Mouse (Mus musculus): Measurements from ENCODE around the gene Mvb12a. TPM values are rescaled to one million over a fixed set of nuclear protein-coding genes. Genes with fewer than 3 reads are reported as not detected.
A peak's percentile ranks its signal among the peaks of the same experiment; 100 is the strongest.

Gene Mvb12a
- total and polyA plus RNA-seq, 2 experiments from 2014 or later = 47.6 to 54.4 TPM

GRCm38 (mm10) chr8:71572077-71572476, 29.4 kb downstream of the Mvb12a start:
- Histone ChIP-seq H3K9me3 (replicated peaks; ENCODE audit: control insufficient read depth, low read length) (no peaks in the 10 kb centered on the region), H3K4me3 (ENCODE audit: low read depth, low read length) (no peak overlapping the region), H3K4me1 (ENCODE audit: control insufficient read depth, insufficient read depth) (peaks cover 29% of the 10 kb centered on the region), H3K27ac (ENCODE audit: low read depth) (no peak overlapping the region), H3K27me3 (ENCODE audit: control insufficient read depth, insufficient read depth, low read length) (no peaks in the 10 kb centered on the region), H3K36me3 (replicated peaks; ENCODE audit: control insufficient read depth, insufficient read depth, low read length) (no peaks in the 10 kb centered on the region), H3K9ac (replicated peaks; ENCODE audit: low read depth, low read length) (no peak overlapping the region), H3K4me2 (ENCODE audit: low read depth, low read length) (no peak overlapping the region)
- 82% methylated on average over 2 of the region's 2 CpGs for WGBS
- ATAC-seq (ENCODE audit: insufficient read depth, low read depth) (no peak), DNase-seq (ENCODE audit: low spot score) (no peak)
- no peak for TF ChIP-seq CTCF (IDR thresholded peaks at IDR 0.05; ENCODE audit: low read depth)
- TF ChIP-seq EP300 (IDR thresholded peaks at IDR 0.05; ENCODE audit: low read depth) = no peak

DNA sequence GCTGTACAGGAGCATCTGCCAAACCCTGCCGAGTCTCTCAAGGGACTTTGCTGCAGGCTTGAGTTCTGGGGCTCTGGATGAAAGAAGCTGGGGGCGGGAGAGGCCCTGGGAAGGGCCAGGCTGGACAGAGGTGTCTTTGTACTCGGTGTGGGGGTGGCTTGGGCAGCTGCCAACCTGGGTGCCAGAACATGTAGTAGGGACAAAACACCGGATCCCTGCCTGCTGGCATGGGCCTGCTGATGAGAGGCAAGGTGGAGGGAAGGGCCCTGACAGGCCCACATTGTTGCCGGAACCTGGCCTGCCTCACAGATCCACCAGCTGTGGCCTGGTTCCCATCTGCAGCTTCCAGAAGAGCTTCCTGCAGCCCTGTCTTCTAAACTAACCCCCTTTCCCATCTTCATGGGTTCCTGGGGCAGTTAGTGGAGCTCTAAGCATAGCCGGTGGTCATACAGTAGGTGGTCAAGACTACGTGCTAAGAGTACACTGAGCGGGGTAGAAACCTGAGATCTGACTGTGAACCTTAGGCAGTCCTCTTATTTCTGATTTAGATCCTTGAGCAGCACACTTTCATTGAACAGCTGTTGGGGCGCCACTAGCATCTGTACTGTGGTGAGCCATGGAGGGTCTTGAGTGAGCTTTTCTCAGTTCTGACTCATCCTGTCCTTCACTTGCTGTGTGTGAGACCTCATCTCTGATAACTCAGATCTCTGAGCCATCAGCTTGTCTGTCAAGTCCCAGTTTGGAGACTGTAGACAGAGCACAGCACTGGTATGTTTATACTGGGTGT, 30.3 kb downstream of the Mvb12a start:
- 56% methylated on average over 9 of the region's 9 CpGs for WGBS
- Histone ChIP-seq H3K27me3 (ENCODE audit: control insufficient read depth, insufficient read depth, low read length) (no peaks in the 10 kb centered on the region), H3K4me3 (ENCODE audit: low read depth, low read length) (no peak overlapping the region), H3K9me3 (replicated peaks; ENCODE audit: control insufficient read depth, low read length) (no peaks in the 10 kb centered on the region), H3K4me1 (ENCODE audit: control insufficient read depth, insufficient read depth) (peaks cover 24% of the 10 kb centered on the region), H3K9ac (replicated peaks; ENCODE audit: low read depth, low read length) (peak overlapping the region; percentile 38; the same call in 1 of the 2 replicates), H3K36me3 (replicated peaks; ENCODE audit: control insufficient read depth, insufficient read depth, low read length) (no peaks in the 10 kb centered on the region), H3K27ac (ENCODE audit: low read depth) (peak overlapping the region; percentile 33; the same call in 1 of the 2 replicates), H3K4me2 (ENCODE audit: low read depth, low read length) (no peak overlapping the region)
- no peak for DNase-seq (ENCODE audit: low spot score)
- no peak for ATAC-seq (ENCODE audit: insufficient read depth, low read depth)
- TF ChIP-seq EP300 (IDR thresholded peaks at IDR 0.05; ENCODE audit: low read depth) (no peak), CTCF (IDR thresholded peaks at IDR 0.05; ENCODE audit: low read depth) (no peak)

GRCm38 (mm10) chr8:71574426-71574825, 31.7 kb downstream of the Mvb12a start:
- peaks cover 10% of the 10 kb centered on the region; the same call in 1 of the 2 replicates for H3K4me1 ChIP-seq (ENCODE audit: control insufficient read depth, insufficient read depth)
- ATAC-seq (ENCODE audit: insufficient read depth, low read depth) (no peak), DNase-seq (ENCODE audit: low spot score) (no peak)
- no peak overlapping the region for H3K4me2 ChIP-seq (ENCODE audit: low read depth, low read length)
- no peaks in the 10 kb centered on the region for H3K9me3 ChIP-seq (replicated peaks; ENCODE audit: control insufficient read depth, low read length)
- H3K27ac ChIP-seq (ENCODE audit: low read depth) = 0 out of 2 replicates have a peak overlapping the region, but pooled peaks have one; percentile 21
- H3K4me3 ChIP-seq (ENCODE audit: low read depth, low read length) = no peak overlapping the region
- TF ChIP-seq EP300 (IDR thresholded peaks at IDR 0.05; ENCODE audit: low read depth) = no peak
- no peak for TF ChIP-seq CTCF (IDR thresholded peaks at IDR 0.05; ENCODE audit: low read depth)
- no peaks in the 10 kb centered on the region for H3K36me3 ChIP-seq (replicated peaks; ENCODE audit: control insufficient read depth, insufficient read depth, low read length)
- H3K9ac ChIP-seq (replicated peaks; ENCODE audit: low read depth, low read length) = no peak overlapping the region
- 55% methylated on average over 7 of the region's 7 CpGs for WGBS
- no peaks in the 10 kb centered on the region for H3K27me3 ChIP-seq (ENCODE audit: control insufficient read depth, insufficient read depth, low read length)

GRCm38 (mm10) chr8:71575020-71575419, 32.3 kb downstream of the Mvb12a start:
- no peaks in the 10 kb centered on the region for H3K9me3 ChIP-seq (replicated peaks; ENCODE audit: control insufficient read depth, low read length)
- no peaks in the 10 kb centered on the region for H3K36me3 ChIP-seq (replicated peaks; ENCODE audit: control insufficient read depth, insufficient read depth, low read length)
- no peak for ATAC-seq (ENCODE audit: insufficient read depth, low read depth)
- WGBS = 26% methylated on average over 1 of the region's 1 CpGs
- H3K9ac ChIP-seq (replicated peaks; ENCODE audit: low read depth, low read length) = no peak overlapping the region
- 0 out of 2 replicates have a peak overlapping the region, but pooled peaks have one; percentile 21 for H3K27ac ChIP-seq (ENCODE audit: low read depth)
- no peaks in the 10 kb centered on the region for H3K27me3 ChIP-seq (ENCODE audit: control insufficient read depth, insufficient read depth, low read length)
- H3K4me3 ChIP-seq (ENCODE audit: low read depth, low read length) = no peak overlapping the region
- peaks cover 10% of the 10 kb centered on the region; the same call in 1 of the 2 replicates for H3K4me1 ChIP-seq (ENCODE audit: control insufficient read depth, insufficient read depth)
- no peak for DNase-seq (ENCODE audit: low spot score)
- H3K4me2 ChIP-seq (ENCODE audit: low read depth, low read length) = no peak overlapping the region
- TF ChIP-seq CTCF (IDR thresholded peaks at IDR 0.05; ENCODE audit: low read depth) (no peak), EP300 (IDR thresholded peaks at IDR 0.05; ENCODE audit: low read depth) (no peak)

DNA sequence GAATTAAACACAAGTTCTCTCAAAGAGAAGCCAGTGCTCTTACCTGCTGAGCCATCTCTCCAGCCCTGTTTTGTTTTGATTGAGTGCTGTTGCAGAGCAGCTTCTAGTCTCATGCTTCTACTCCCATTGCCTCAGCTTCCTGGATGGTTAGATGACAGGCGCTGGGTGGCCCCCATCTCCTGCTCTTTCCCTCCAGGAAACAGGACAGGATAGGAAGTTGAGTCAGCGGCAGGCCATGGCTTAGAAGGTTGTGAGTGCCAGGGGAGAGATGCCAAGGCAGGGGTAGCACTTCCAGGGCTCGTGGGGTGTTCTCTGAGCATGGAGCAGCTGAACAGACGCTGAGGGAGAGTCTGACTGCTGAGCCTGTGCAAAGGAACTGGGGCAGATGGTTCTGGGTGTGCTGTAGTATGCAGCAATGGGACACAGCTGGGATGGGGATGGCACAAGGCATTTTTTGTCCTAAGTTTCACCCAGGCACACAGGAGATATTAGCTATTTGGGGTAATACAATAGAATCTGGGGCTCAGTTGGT, 35.2 kb downstream of the Mvb12a start:
- 54% methylated on average over 4 of the region's 4 CpGs for WGBS
- no peaks in the 10 kb centered on the region for H3K9me3 ChIP-seq (replicated peaks; ENCODE audit: control insufficient read depth, low read length)
- H3K36me3 ChIP-seq (replicated peaks; ENCODE audit: control insufficient read depth, insufficient read depth, low read length) = peaks cover 11% of the 10 kb centered on the region
- H3K27ac ChIP-seq (ENCODE audit: low read depth) = no peak overlapping the region
- ATAC-seq (ENCODE audit: insufficient read depth, low read depth) (no peak), DNase-seq (ENCODE audit: low spot score) (no peak)
- no peaks in the 10 kb centered on the region for H3K27me3 ChIP-seq (ENCODE audit: control insufficient read depth, insufficient read depth, low read length)
- no peak overlapping the region for H3K9ac ChIP-seq (replicated peaks; ENCODE audit: low read depth, low read length)
- no peak overlapping the region for H3K4me2 ChIP-seq (ENCODE audit: low read depth, low read length)
- peaks cover 5% of the 10 kb centered on the region; the same call in 1 of the 2 replicates for H3K4me1 ChIP-seq (ENCODE audit: control insufficient read depth, insufficient read depth)
- H3K4me3 ChIP-seq (ENCODE audit: low read depth, low read length) = no peak overlapping the region
- TF ChIP-seq EP300 (IDR thresholded peaks at IDR 0.05; ENCODE audit: low read depth) (no peak), CTCF (IDR thresholded peaks at IDR 0.05; ENCODE audit: low read depth) (no peak)

Measured in heart, postnatal 0 days (tissue).